Mouse (Mus musculus) heart, embryonic 14.5 days (tissue): ENCODE measurements around the gene Rnaset2a. TPM values are rescaled to one million over a fixed set of nuclear protein-coding genes. Genes with fewer than 3 reads are reported as not detected.
"Not testable (repeated sequence)": the region's sequence is repeated elsewhere in the genome, so short reads cannot be mapped to it uniquely, and the experiment has no call there.

Source experiments
- ATAC-seq: fragments of 200-750 bp; cut with Nextera tagmentation; 2 replicates; pipeline ENCODE4 v1.8.0; 2017; ENCODE audit warnings: low read depth, moderate TSS enrichment; ENCODE audit not compliant: insufficient number of reproducible peaks, insufficient read depth, low FRiP score
- H3K27ac ChIP-seq, 2 experiments: fragments of 200-500 bp in 1 of 2; fragments of 300-500 bp in 1 of 2; sonication (generic) in 1 of 2; replicated peaks in 1 of 2; 2 replicates each; pipeline ENCODE4 v1.5.1; 2012 to 2014; ENCODE audit warnings: low read depth in 2 of 2, low read length in 2 of 2, control low read depth in 1 of 2, mild to moderate bottlenecking in 1 of 2, mixed read lengths in 1 of 2; ENCODE audit not compliant: control insufficient read depth in 1 of 2, insufficient read depth in 1 of 2
- H3K27me3 ChIP-seq: fragments of 300-500 bp; sonication (generic); 2 replicates; pipeline ENCODE4 v1.6.1; 2014; ENCODE audit warnings: mild to moderate bottlenecking, low read length, control low read depth; ENCODE audit not compliant: control insufficient read depth, insufficient read depth
- H3K36me3 ChIP-seq: fragments of 300-500 bp; sonication (generic); 2 replicates; pipeline ENCODE4 v1.6.1; 2014; ENCODE audit warnings: mild to moderate bottlenecking, control low read depth, low read length, mixed read lengths; ENCODE audit not compliant: control insufficient read depth, insufficient read depth
- H3K4me1 ChIP-seq, 2 experiments: fragments of 200-500 bp in 1 of 2; fragments of 300-500 bp in 1 of 2; sonication (generic) in 1 of 2; 2 replicates each; pipeline ENCODE4 v1.6.1; 2012 to 2014; ENCODE audit warnings: low read length in 2 of 2, control low read depth in 1 of 2, mixed read lengths in 1 of 2; ENCODE audit not compliant: control insufficient read depth in 2 of 2, insufficient read depth in 2 of 2
- H3K4me2 ChIP-seq: fragments of 300-500 bp; sonication (generic); 2 replicates; pipeline ENCODE4 v1.6.1; 2014; ENCODE audit warnings: mild to moderate bottlenecking, low read length
- H3K4me3 ChIP-seq, 2 experiments: fragments of 200-500 bp in 1 of 2; fragments of 300-500 bp in 1 of 2; sonication (generic) in 1 of 2; 2 replicates each; pipeline ENCODE4 v1.5.1; 2012 to 2014; ENCODE audit warnings: low read length in 2 of 2, mild to moderate bottlenecking in 2 of 2, control low read depth in 1 of 2, low read depth in 1 of 2, moderate library complexity in 1 of 2; ENCODE audit not compliant: control insufficient read depth in 1 of 2, insufficient read depth in 1 of 2
- H3K9ac ChIP-seq: fragments of 300-500 bp; sonication (generic); 2 replicates; pipeline ENCODE4 v1.6.1; 2014; ENCODE audit warnings: mild to moderate bottlenecking, low read length
- H3K9me3 ChIP-seq: fragments of 300-500 bp; sonication (generic); 2 replicates; pipeline ENCODE4 v1.6.1; 2016; ENCODE audit warnings: low read length, control low read depth; ENCODE audit not compliant: control insufficient read depth
- WGBS: fragments of 180-500 bp; shearing (Covaris S2); extraction: QIAGEN DNeasy Blood & Tissue Kit; methylation state at CpG from one replicate; pipeline ENCODE4 v1.1.7; 2014; 5-methylcytosine and 5-hydroxymethylcytosine counted together
- polyA plus RNA-seq: library from polyadenylated mRNA; unstranded; fragments of >200 nt; fragmentation: Nextera tagmentation; extraction: Ambion mirVana; gene quantifications from 2 replicates; pipeline ENCODE4 v1.2.1, GENCODE M21; 2014

Rnaset2a gene
- polyA plus RNA-seq, 1 experiment from 2014 or later = 43.1 TPM

DNA sequence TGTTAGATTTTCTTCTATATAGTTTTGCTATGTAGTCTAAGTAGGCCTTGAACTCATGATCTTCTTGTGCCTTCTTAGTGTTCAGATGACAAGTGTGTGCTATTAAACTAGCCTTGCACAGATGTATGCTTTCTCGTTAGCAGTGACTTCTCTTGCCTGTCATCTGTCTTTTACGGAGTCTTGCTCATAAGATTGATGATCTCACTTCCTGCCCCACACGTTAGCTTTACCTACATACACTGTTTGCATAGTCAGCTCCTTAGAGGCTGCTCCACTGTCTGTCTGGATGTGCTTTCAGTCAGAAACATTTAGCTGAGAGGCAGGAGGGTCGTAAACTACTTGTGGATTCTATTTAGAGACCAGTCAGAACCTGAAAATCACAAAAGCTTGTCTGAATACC, 23.2 kb upstream of the Rnaset2a start:
- H3K4me2 ChIP-seq = no peak overlapping the region
- no peaks in the 10 kb centered on the region for H3K27me3 ChIP-seq
- no peak overlapping the region for H3K9ac ChIP-seq
- WGBS = 66% methylated on average over 4 of the region's 4 CpGs
- H3K9me3 ChIP-seq = no peaks in the 10 kb centered on the region
- no peak overlapping the region for H3K4me3 ChIP-seq
- no peak overlapping the region for H3K27ac ChIP-seq
- peaks cover 74% of the 10 kb centered on the region for H3K36me3 ChIP-seq
- no peak for ATAC-seq
- no peaks in the 10 kb centered on the region for H3K4me1 ChIP-seq

GRCm38 (mm10) chr17:8170331-8170730, 22.4 kb upstream of the Rnaset2a start:
- WGBS = 66% methylated on average over 7 of the region's 7 CpGs
- H3K9me3 ChIP-seq = no peaks in the 10 kb centered on the region
- H3K36me3 ChIP-seq = peaks cover 66% of the 10 kb centered on the region
- no peak overlapping the region for H3K9ac ChIP-seq
- no peaks in the 10 kb centered on the region for H3K27me3 ChIP-seq
- H3K27ac ChIP-seq = no peak overlapping the region
- ATAC-seq = no peak
- H3K4me1 ChIP-seq = no peaks in the 10 kb centered on the region
- no peak overlapping the region for H3K4me2 ChIP-seq
- no peak overlapping the region for H3K4me3 ChIP-seq

GRCm38 (mm10) chr17:8167436-8167835, 19.5 kb upstream of the Rnaset2a start:
- not testable (repeated sequence) for H3K9me3 ChIP-seq, ATAC-seq, H3K4me3 ChIP-seq, H3K4me2 ChIP-seq, H3K27me3 ChIP-seq, H3K4me1 ChIP-seq, H3K27ac ChIP-seq, H3K9ac ChIP-seq
- H3K36me3 ChIP-seq = peaks cover 39% of the 10 kb centered on the region
- 85% methylated on average over 6 of the region's 8 CpGs for WGBS

DNA sequence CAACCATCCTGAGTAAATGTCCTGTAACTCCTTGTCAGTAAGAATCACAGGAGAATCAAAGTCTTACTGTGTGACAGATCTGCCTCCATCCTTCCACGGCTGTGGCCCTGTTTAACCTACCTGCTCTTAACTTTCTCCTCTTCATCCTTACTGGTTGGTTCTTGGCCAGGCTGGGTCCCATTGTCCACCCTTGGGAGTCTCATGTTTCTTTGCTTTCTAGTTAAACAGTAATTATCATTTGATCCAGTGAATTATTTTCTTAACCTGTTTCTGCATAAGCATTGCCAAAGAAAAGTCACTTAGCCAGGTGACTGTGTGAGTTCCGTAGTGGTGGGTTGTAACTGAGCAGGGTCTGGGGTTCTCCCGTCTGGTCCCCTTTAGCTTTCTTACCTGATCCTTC, 18.6 kb upstream of the Rnaset2a start:
- not testable (repeated sequence) for H3K9me3 ChIP-seq, H3K4me3 ChIP-seq, H3K4me1 ChIP-seq, H3K27me3 ChIP-seq, ATAC-seq, H3K9ac ChIP-seq, H3K27ac ChIP-seq
- Histone ChIP-seq H3K4me2 (peak overlapping the region; percentile 52), H3K36me3 (peaks cover 29% of the 10 kb centered on the region)
- 0% methylated on average over 1 of the region's 3 CpGs for whole genome bisulfite sequencing

- peak overlapping the region; percentile 71 for H3K9ac ChIP-seq
- 0% methylated on average over 10 of the region's 11 CpGs for WGBS
- ATAC-seq = not testable (repeated sequence)
These were observed 18.1 kb upstream of the Rnaset2a start for GRCm38 (mm10) chr17:8165977-8166376.

DNA sequence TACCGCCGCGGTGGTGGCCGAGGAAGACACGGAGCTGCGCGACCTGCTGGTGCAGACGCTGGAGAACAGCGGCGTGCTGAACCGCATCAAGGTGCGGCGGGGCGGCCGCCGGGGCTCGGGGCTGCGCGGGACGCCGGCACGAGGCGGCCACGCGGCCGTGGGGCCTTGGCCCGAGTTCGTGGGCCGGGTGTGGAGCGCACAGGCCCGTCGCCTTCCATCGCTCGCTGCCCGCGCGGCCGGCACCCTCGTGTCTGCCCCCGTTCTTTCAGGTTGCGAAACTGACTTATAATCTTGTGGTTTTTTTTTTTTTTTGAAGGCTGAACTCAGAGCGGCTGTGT, 17.7 kb upstream of the Rnaset2a start:
- not testable (repeated sequence) for H3K4me1 ChIP-seq, ATAC-seq, H3K9me3 ChIP-seq, H3K27me3 ChIP-seq
- 0% methylated on average over 30 of the region's 42 CpGs for WGBS
- Histone ChIP-seq H3K36me3 (peaks cover 20% of the 10 kb centered on the region), H3K4me3 (peak overlapping the region; percentile 48 to 67), H3K27ac (0 out of 4 replicates have a peak overlapping the region, but pooled peaks of 1 of the 2 experiments have one; percentile 33), H3K9ac (peak overlapping the region; percentile 71), H3K4me2 (peak overlapping the region; percentile 52)

More at GRCm38 (mm10) chr17:8165977-8166376, 18.1 kb upstream of the Rnaset2a start:
- Histone ChIP-seq H3K36me3 (peaks cover 24% of the 10 kb centered on the region), H3K4me3 (peak overlapping the region; percentile 48 to 67), H3K4me2 (peak overlapping the region; percentile 52)
- H3K27me3 ChIP-seq, H3K4me1 ChIP-seq, H3K9me3 ChIP-seq, H3K27ac ChIP-seq: not testable (repeated sequence)

DNA sequence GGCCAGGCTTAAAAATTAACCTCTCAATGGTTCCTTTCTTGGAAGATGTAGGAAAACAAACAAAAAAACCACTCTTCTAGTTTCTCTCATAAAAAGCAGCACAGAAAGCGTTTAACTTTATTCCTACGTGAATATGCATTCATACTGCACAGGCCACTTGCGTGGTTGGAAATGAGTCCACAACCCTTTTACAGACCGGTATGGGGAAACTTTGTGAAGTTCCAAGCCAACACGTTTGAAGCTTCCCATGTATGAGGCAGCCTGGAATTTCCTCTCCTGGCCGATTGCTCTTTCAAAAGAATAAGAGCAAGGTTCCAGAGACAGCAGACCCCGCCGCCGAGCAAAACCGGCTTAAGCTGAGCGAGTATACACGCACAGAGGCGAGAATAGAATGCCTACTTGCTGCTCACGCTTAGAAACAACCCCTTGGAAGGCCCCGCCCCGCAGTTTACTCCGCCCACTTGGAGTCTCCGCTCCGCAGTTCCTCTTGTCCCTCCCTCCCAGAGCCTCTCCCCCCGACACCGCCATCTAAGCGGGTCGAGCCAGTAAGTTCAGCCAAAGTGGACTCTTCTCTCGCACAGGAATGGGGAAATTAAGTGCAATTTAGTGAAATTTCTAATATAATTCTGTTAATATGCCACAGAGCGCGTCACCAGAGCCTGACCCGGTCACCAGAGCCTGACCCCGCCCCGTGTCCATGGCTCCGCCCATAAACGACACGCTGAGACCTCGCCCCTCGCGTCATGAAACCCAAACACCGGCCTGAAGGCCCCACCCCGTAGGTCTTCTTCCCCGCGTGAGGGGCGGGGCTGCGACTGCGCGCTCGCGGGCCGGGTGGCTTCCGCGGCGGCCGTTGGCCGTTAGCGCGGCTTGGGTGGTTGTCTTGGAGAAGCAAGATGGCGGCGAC, 17.1 kb upstream of the Rnaset2a start, which contains the start of gene Fgfr1op:
Fgfr1op (plus strand) TSS at position 801 of the 907 bp plus-strand sequence.
- Histone ChIP-seq H3K4me2 (peak within 1 kb of the TSS; percentile 52), H3K36me3 (peaks cover 14% of the 10 kb centered on the region), H3K9ac (peak within 1 kb of the TSS; percentile 71), H3K27ac (peak within 1 kb of the TSS in 1 of 2 experiments; percentile 33; a peak in 1 of 4 replicates), H3K4me3 (peak within 1 kb of the TSS; percentile 48 to 67)
- H3K4me1 ChIP-seq, H3K9me3 ChIP-seq, H3K27me3 ChIP-seq: not testable (repeated sequence)
- WGBS = under 1% methylated on average over 9 of the region's 55 CpGs
- peak; percentile 98 for ATAC-seq
